Mouse (Mus musculus) Patski (cell line): ENCODE data around the gene Hectd1. TPM values are rescaled to one million over a fixed set of nuclear protein-coding genes. Genes with fewer than 3 reads are reported as not detected.

Source experiments
- ATAC-seq: fragments of 100-300 bp; one replicate; pipeline ENCODE4 v1.8.0; 2021
- CTCF ChIA-PET: fragments of 350-600 bp; sonication (Branson Sonifier 250); formaldehyde crosslinking; loops from one replicate; lab custom pipeline; 2022; ENCODE audit warnings: inconsistent platforms; lab: Charles Lee
- POLR2A ChIA-PET: fragments of 350-600 bp; sonication (Branson Sonifier 250); formaldehyde crosslinking; loops from one replicate; lab custom pipeline; 2022; ENCODE audit warnings: antibody characterized with exemption, inconsistent platforms; lab: Charles Lee
- DNase-seq: peaks from one replicate; pipeline ENCODE4 v3.0.0-alpha.2; 2011; ENCODE audit warnings: low read depth, low spot score
- H3K27me3 ChIP-seq: fragments of 371-371 bp; one replicate; pipeline ENCODE4 v1.5.1; 2021
- CTCF ChIP-seq: fragments of 100-300 bp; IDR thresholded peaks from one replicate; pipeline ENCODE4 v1.5.1; 2021
- in situ Hi-C: fragments of 300-500 bp; cut with MboI; formaldehyde crosslinking; loops from 3 replicates; pipeline ENCODE4 v1.11.1; 2018; ENCODE audit warnings: low pct_unique_long_range_greater_than_20kb, mixed read lengths
- polyA plus RNA-seq: library from polyadenylated mRNA; unstranded; gene quantifications from one replicate; pipeline ENCODE4 v1.2.3, GENCODE M21; 2021

Gene Hectd1
- polyA plus RNA-seq, 1 experiment from 2014 or later: 57.6 TPM

GRCm38 (mm10) chr12:51784842-51785241 is 44.5 kb downstream of the Hectd1 start:
- DNase-seq (no peak), ATAC-seq (no peak)
- ChIA-PET CTCF (interaction anchor here (0.6 to 1.0 kb wide), 3 partner anchors 9 to 15 kb away, joined by 3 to 4 read pairs (median 3); no protein-coding TSS in a partner anchor), POLR2A (no interaction called here)
- no peaks in the 10 kb centered on the region for H3K27me3 ChIP-seq
- in situ Hi-C loops: no loop called here
- peak; percentile 72 for TF ChIP-seq CTCF

GRCm38 (mm10) chr12:51768702-51769101 is 60.6 kb downstream of the Hectd1 start:
- H3K27me3 ChIP-seq: no peaks in the 10 kb centered on the region
- CTCF ChIA-PET: interaction anchor here (1.2 to 2.0 kb wide), 4 partner anchors 12 to 26 kb away, joined by 3 to 5 read pairs (median 4); no protein-coding TSS in a partner anchor
- in situ Hi-C loops: no loop called here
- POLR2A ChIA-PET: no interaction called here
- TF ChIP-seq CTCF: no peak
- ATAC-seq (no peak), DNase-seq (no peak)

- ChIA-PET CTCF (interaction anchor here (1.5 to 2.0 kb wide), 2 partner anchors 11 to 15 kb away, joined by 3 to 5 read pairs; no protein-coding TSS in a partner anchor), POLR2A (no interaction called here)
- in situ Hi-C loops: no loop called here
- DNase-seq: no peak
- no peak for ATAC-seq
- no peaks in the 10 kb centered on the region for H3K27me3 ChIP-seq
- no peak for TF ChIP-seq CTCF
Observed at GRCm38 (mm10) chr12:51767454-51767853, 61.9 kb downstream of the Hectd1 start.

- no peak for ATAC-seq
- DNase-seq: no peak
- no peak for TF ChIP-seq CTCF
- POLR2A ChIA-PET: no interaction called here
- CTCF ChIA-PET: no interaction called here
- no peaks in the 10 kb centered on the region for H3K27me3 ChIP-seq
- in situ Hi-C loops: no loop called here
Observed at GRCm38 (mm10) chr12:51759374-51759773, 70.0 kb downstream of the Hectd1 start.

DNA sequence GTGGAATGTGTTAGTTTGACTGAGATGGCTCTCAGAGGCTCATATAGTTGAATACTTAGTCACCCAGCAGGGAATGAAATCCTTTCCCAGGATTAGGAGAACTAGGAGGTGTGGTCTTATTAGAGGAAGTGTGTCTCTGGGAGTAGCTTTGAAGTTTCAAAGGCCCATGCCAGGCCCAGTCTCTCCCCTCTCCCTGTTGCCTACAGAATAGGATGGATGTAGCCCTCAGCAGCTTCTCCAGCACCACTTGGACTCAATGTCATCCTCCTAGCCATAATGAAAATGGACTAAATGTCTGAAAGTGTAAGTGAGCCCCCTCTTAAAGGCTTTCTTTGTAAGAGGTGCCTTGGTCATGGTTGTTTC is 72.8 kb downstream of the Hectd1 start:
- ATAC-seq (no peak), DNase-seq (no peak)
- POLR2A ChIA-PET: no interaction called here
- H3K27me3 ChIP-seq: no peaks in the 10 kb centered on the region
- in situ Hi-C loops: no loop called here
- CTCF ChIA-PET: interaction anchor here (1.3 kb wide), 1 partner anchor 12 kb away, joined by 5 read pairs; no protein-coding TSS in a partner anchor
- TF ChIP-seq CTCF: no peak

- no peak for ATAC-seq
- no peak for TF ChIP-seq CTCF
- ChIA-PET POLR2A (no interaction called here), CTCF (interaction anchor here (1.3 kb wide), 1 partner anchor 12 kb away, joined by 5 read pairs; no protein-coding TSS in a partner anchor)
- in situ Hi-C loops: no loop called here
- no peak for DNase-seq
- H3K27me3 ChIP-seq: no peaks in the 10 kb centered on the region
Observed at GRCm38 (mm10) chr12:51755938-51756598, 73.3 kb downstream of the Hectd1 start.

DNA sequence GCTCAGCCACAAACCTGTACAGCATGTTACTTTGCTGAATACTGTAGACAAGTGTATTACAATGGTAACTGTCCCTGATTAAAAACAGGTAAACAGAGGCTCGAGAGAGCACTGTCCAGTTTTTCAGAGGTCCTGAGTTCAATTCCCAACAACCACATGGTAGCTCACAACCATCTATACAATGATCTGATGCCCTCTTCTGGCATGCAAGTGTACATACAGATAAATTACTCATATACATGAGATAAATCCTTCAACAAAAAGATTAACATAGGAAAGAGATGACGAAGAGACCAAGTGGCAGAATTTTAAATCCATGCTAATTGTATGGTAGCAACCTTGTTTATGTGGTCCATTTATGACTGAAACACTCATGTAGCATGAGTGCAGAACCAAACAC is 82.0 kb downstream of the Hectd1 start:
- ATAC-seq (no peak), DNase-seq (no peak)
- no peaks in the 10 kb centered on the region for H3K27me3 ChIP-seq
- ChIA-PET POLR2A (no interaction called here), CTCF (interaction anchor here (1.0 to 1.5 kb wide), 3 partner anchors 9 to 45 kb away, joined by 3 to 7 read pairs (median 4); no protein-coding TSS in a partner anchor)
- peak; percentile 26 for TF ChIP-seq CTCF
- in situ Hi-C loops: no loop called here

- POLR2A ChIA-PET: no interaction called here
- CTCF ChIA-PET: no interaction called here
- TF ChIP-seq CTCF: no peak
- no peak for DNase-seq
- H3K27me3 ChIP-seq: no peaks in the 10 kb centered on the region
- in situ Hi-C loops: loop anchor here (5.0 kb wide), 1 partner anchor 343 kb away; no protein-coding TSS in a partner anchor
- ATAC-seq: no peak
Observed at GRCm38 (mm10) chr12:51744957-51745356, 84.4 kb downstream of the Hectd1 start.

- H3K27me3 ChIP-seq: no peaks in the 10 kb centered on the region
- peak; percentile 73 for TF ChIP-seq CTCF
- ChIA-PET POLR2A (interaction anchor here (0.6 kb wide), 1 partner anchor 86 kb away, joined by 5 read pairs; no protein-coding TSS in a partner anchor), CTCF (interaction anchor here (0.6 to 1.4 kb wide), 7 partner anchors 9 to 338 kb away, joined by 3 to 4 read pairs (median 3); no protein-coding TSS in a partner anchor)
- in situ Hi-C loops: loop anchor here (5.0 kb wide), 1 partner anchor 339 kb away; no protein-coding TSS in a partner anchor
- no peak for ATAC-seq
- no peak for DNase-seq
Observed at GRCm38 (mm10) chr12:51741690-51742089, 87.6 kb downstream of the Hectd1 start.

DNA sequence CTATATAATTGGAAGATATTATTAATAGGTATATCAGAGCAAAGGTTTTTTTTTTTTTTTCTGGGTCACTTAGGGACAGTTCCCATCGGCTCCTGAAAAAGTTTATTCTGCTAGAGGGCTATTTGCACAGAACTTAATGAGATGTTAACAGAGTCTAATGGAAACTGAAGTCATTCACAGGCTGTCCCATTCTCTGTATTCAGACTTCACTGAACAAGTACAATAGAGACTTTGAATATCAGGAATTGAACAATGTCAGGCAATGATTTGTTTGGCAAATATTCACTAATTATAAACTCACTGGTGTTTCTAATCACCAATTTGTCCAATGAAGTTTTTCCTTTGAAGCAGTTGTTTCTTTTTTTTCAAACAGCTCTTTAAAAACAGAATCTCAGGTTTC is 92.5 kb downstream of the Hectd1 start:
- no peak for TF ChIP-seq CTCF
- DNase-seq: no peak
- POLR2A ChIA-PET: interaction anchor here (0.6 kb wide), 1 partner anchor 116 kb away, joined by 3 read pairs; no protein-coding TSS in a partner anchor

GRCm38 (mm10) chr12:51736381-51736780 is 93.0 kb downstream of the Hectd1 start:
- in situ Hi-C loops: no loop called here
- DNase-seq (no peak), ATAC-seq (no peak)
- CTCF ChIA-PET: interaction anchor here (0.7 kb wide), 1 partner anchor 16 kb away, joined by 3 read pairs; no protein-coding TSS in a partner anchor
- no peak for TF ChIP-seq CTCF
- POLR2A ChIA-PET: interaction anchor here (0.6 to 0.8 kb wide), 2 partner anchors 8 to 117 kb away, joined by 3 read pairs; no protein-coding TSS in a partner anchor
- H3K27me3 ChIP-seq: no peaks in the 10 kb centered on the region

More for the DNA sequence above, 92.5 kb downstream of the Hectd1 start:
- no peaks in the 10 kb centered on the region for H3K27me3 ChIP-seq
- CTCF ChIA-PET: interaction anchor here (0.7 to 2.1 kb wide), 2 partner anchors 11 to 16 kb away, joined by 3 to 7 read pairs; no protein-coding TSS in a partner anchor
- in situ Hi-C loops: no loop called here
- no peak for ATAC-seq
